Mouse (Mus musculus): ENCODE results near the gene 6330409D20Rik.
A peak's percentile ranks its signal among the peaks of the same experiment; 100 is the strongest.

Gene 6330409D20Rik

DNA sequence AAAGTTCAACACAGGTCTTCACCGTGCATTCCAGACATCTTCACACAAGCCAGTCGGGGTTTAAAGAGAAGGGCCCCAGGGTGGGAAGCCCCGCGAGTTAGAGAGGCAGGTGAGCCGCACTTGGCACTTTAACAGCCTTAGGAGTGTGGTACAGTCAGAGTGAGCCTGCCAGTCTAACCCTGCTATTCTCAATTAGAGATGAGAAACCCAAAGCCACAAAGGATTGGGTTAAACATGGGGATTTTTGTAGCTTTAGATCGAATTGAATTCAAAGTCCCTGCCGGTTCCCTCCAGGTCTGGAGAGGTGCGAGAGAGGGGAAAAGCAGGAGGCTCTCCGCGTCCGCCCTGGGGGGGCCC lies at the start of gene 6330409D20Rik:
Gene 6330409D20Rik (minus strand): TSS at position 101 of the 357 bp plus-strand sequence.
- no peak for DNase-seq (ENCODE audit: low spot score)

DNA sequence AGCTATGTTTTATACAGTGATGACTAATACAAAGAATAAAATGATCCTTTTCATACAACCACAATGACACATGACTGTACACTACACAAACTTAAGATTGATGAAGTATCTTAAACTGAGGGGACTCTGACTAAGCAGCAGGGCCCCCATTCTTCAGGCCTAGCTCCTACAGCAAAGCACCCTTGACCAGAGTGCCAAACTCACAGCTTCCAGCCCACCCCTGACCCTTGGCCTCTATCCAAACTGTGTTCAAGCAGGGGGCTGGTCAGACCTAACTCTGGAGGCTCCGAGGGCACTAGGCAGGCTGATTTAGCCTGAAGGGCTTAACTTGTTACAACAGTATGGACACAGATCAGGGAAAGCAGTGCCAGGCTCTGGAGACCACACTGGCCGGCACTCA lies 47.8 kb upstream of the 6330409D20Rik start:
- DNase-seq (ENCODE audit: low spot score), result no peak

DNA sequence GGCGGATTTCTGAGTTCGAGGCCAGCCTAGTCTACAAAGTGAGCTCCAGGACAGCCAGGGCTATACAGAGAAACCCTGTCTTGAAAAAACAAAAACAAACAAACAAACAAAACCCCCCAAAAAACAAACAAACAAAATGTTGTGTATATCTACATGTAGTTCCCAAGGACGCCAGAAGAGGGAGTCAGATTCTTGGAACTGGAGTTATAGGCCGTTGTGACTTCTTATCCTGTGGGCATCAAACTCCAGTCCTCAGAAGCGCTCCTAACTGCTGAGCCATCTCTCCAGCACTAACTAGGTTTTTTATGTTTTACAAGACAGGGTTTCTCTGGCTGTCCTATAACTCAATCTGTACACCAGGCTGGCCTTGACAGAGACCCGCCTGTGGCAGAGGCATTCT lies 46.4 kb upstream of the 6330409D20Rik start:
- DNase-seq (ENCODE audit: low spot score), result no peak

DNA sequence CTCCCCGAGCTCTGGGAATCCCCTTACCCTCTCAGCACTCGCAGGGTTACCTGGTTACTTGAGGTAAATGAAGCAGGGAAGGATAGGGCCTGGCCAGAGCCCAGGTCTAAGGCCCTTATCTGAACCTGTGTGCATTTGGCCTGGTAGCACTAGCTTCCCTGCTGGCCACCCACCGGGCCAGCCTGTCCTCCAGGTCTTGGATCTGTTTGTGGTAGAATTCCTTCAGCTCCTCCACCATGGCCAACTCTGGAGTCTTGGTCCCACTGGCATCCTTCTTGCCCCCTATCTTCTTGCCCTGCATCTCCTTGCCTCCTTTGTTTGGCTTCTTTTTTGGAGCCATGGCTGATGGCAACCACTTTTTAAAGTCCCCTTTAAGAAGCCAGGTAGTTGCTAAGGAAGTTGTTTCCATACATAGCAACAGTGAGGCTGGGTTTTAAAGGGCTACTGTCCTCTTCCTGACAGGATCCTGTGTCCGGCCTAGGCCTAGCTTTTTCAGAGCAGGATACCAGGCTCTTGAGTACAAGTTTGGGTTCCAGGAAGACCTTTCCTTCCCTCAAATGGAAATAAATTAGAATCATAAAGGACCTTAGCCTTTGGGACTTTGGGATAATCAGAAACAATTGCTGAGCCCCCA lies 43.3 kb upstream of the 6330409D20Rik start, which contains the start of gene Cfap157:
Gene Cfap157 (minus strand): TSS at position 381 of the 634 bp plus-strand sequence.
- no peak for DNase-seq (ENCODE audit: low spot score)

DNA sequence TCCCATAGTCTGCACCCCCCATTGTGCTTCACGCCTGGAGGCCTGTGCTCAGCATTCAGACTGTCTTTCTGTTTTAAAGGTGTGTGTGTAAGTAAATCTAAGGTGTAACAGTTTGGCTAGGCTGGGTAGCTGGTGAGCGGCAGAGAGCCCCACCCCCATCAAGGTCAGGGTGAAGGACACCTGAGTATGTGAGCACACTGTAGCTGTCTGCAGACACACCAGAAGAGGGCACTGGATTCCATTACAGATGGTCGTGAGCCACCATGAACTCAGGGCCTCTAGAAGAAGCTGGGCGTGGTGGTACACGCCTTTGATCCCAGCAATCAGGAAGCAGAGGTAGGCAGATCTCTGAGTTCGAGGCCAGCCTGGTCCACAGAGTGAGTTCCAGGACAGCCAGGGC lies 40.9 kb upstream of the 6330409D20Rik start:
- no peak for DNase-seq (ENCODE audit: low spot score)

DNA sequence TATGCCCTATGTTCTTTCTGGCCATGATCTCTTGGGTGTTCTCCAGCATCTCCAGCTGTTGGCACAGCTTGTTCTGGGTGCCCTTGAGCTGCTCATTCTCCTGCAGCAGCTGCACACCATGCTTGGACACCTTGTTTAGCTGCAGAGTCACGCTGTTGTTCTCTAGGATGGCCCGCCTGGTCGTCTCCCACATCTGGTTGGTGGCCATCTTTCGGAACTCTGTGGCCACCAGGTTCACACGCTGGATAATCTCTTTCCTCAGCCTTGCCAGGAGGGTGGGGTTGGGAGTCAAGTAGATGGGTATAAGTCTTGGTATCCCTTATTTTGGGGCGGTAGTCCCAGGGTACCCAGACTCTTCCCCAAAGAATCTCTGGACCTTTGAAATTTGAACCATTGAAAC lies 38.9 kb upstream of the 6330409D20Rik start:
- DNase-seq (ENCODE audit: low spot score), result no peak

DNA sequence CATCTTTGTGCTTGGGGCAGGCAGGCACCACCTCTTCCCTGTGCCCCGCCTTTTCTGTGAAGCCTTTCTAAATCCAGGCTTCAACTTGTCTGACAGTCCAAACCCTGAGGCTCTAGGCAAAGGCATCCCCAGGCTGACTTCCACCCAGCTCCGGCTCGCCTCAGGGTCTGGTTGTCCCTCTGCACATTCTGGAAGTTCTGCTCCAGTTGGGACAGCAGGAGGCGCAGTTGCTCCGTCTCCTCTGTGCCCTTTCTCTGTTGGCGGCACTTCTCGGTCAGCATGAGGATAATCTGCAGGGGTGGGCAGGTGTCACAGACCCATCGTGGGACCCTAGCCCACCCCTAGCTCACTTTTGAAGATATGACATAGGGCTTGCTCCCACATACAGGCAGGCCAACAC lies 38.3 kb upstream of the 6330409D20Rik start:
- DNase-seq (ENCODE audit: low spot score), result peak; percentile 54

DNA sequence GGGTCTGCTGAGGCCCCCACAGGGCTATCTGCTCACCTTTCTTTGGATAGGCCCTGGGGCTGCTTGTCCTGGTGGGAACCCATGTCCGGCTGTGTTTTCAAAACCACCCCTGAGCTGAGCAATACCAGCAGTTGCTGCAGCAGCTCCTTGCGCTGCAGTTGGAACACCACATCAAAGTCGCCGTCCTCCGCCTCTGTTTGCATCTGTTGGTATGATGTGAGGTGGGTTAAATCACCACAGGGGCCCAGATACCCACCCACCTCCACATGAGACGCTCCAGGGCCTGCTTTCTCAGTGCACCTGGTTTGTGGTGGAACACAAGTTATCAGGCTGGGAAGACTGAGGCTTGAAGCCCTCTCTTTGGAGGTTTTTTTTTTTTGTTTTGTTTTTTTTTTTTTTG lies 37.3 kb upstream of the 6330409D20Rik start:
- DNase-seq (ENCODE audit: low spot score), result no peak

DNA sequence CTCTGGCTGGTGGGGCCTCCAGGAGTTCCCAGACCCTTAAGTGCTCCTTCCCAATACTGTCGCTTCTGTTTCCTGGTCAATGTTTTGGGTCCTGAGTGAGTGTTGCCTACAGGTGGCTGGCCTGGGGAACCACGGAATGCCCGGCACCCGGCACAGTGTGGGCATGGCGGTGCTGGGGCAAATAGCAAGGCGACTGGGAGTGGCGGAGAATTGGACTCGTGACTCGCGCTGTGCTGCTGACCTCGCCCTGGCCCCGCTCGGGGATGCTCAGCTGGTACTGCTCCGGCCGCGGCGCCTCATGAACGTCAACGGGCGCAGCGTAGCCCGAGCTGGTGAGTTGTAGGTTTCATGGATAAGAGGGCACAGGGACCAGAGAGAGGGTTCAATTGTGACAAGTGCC lies 35.4 kb upstream of the 6330409D20Rik start:
- DNase-seq (ENCODE audit: low spot score), result no peak

DNA sequence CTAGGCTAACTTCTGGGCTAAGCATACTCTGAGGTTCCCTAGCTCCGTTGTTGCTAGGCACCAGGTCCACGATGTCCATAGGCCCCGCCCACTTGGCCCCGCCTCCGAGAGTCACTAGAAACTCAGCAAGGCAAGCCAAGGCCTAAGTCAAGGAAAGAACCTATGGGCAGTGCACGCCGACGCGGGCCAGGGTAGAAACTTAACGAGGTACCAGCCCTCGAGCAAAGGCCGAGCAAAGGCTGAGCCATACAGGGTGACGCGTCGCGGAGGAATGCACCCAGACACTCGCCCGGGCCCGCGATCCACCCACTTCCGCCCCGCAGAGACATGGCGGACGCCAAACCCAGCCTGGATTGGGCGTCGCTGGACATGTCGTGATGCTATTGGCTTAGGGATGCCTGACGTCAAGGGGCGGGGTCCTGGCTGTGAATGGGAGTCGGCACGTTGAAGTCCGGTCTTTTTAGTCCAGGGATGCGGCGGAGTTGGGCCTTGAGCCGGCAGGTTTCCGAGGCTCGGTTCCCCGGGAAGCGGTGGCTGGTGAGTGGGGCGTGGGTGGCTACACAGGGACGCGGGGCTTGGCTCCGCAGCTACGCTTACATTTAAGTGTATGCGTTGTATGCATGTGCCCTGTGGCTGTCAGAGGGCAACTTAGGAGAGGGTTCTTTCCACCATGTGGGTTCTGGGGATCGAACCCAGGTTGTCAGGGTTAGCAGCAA lies 34.7 kb upstream of the 6330409D20Rik start, which contains the start of the genes Ttc16 and Ptrh1:
Gene Ttc16 (minus strand): TSS at position 275 of the 716 bp plus-strand sequence.
Gene Ptrh1 (plus strand): TSS at position 428 of the 716 bp plus-strand sequence.
- peak; percentile 97 for DNase-seq (ENCODE audit: low spot score)

DNA sequence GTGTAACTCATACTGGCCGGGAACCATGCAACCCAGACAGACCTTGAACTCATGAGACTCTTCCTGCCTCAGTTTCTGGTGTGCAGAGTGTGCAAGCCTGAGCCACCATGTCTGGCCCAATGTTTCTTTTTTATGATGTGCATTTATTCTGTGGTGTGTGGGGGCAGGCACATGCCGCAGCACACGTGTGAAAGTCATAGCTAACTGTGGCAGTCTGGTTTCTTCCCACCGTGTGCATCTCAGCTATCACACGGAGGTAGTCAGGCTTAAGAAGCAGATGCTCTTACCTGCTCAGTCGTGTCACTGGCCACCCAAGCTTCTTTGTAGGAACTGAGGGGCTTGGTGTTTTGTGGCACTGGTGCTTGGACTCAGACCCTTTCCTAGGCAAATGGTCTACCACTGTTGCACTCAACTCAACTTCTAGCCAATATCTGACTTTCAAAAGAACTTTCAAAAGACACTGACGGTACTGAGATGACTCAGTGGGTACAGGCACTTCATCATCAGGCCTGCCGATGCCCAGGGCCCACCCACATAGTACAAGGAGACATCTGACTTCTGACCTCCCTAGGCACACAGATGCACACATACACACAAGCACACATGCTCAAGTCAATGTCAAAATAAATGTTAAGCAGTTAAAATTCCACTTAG lies 31.9 kb upstream of the 6330409D20Rik start:
- no peak for DNase-seq (ENCODE audit: low spot score)

DNA sequence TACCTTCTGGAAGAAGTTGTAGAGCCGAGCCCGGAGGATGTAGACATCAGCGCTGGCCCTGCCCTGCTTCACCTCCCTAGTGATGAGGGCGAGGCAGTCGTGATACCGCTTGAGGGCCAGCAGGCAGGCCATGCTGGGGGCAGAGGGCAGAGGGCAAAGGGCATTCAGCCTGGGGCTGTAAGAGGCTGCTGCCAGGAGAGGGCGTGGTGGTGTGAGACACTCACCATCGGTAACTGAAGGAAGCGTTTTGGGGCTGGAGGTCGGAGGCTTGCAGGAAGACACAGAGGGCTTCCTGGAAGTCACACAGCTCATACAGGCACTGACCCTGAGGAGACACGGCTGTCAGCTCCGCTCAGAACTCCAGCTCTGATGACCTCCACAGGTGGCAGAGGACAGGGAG lies 31.1 kb upstream of the 6330409D20Rik start:
- DNase-seq (ENCODE audit: low spot score), result no peak

DNA sequence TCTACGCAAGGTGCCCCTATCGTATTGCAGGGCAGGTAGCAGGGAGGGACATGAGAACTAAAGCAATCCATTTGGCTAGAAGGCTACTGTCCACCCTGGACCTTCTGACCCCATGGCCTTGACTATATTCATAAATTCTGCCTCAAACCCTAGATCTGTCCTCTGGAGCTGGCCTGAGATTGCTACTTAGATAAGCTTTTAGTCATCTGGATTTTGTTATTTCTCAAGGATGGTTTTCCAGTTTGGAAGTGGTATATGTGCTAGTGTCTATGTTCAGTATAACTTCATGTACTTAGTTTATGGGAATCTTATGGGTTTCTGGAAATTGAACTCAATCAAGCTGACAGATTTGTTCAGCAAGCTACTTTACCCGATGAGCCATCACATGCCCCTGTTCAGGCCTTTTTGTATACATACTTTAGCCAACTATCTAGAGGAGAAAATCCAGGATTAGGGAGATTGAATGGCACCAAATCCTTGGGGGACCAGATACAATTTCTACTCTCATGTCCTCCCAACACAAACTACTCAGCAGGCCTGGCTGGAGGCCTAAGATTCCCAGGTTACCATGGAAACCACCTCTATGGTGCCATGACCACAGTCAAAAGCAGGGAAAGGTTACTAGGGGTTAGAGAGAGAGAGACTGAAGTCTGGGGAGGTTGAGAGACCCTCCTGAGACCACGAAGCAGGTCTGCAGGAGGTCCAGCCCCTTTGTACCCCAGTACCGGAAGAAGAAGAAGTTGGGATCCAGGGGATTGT lies 28.7 kb upstream of the 6330409D20Rik start:
- no peak for DNase-seq (ENCODE audit: low spot score)

DNA sequence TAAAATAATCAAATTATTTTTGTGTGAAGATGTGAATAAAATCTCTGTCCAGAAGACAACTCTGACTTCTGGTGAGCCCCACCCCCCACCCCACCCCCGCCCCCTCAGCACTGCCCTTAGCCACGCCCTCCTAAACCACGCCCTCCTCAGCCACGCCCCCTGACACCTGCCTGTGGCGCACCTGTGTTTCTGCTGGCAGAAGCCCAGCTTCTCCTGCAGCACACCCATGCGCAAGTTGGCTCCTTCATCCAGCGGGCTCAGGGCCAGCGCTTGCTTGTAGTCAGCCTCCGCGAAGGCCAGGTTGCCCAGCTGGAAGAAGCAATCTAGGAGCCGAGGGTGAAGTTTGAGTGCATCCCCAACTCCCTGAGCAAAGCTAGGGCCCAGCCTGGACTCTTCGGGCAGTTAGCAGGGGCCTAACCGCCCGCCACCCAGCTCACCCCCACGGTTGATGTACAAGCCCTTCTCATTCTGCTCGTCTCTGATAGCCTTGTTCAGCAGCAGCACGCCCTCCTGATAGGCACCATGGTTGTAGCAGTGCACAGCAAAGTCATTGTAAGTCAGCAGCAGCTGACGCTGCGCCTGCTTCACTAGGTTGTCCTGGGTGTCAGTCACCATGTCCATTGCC lies 28.0 kb upstream of the 6330409D20Rik start:
- DNase-seq (ENCODE audit: low spot score), result no peak

DNA sequence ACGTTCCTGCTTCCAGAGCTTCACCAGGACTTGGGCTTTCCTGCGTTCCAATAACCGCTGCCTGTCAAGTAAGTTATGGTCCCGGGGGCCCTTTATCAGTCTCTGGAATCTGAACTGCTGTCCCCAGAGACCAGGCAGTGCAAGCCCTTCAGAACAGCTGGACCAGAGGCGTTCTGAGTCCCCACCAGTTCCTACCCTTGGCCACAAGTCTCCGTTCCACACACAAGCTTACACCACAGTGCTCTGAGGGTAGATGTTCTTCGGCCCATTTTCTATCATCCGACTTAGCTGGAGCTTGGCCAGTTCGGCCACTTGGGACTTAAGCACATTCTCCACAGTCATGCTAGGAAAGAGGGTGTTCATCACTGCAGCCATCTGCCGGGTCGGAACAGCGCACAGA lies 26.4 kb upstream of the 6330409D20Rik start:
- DNase-seq (ENCODE audit: low spot score), result no peak

DNA sequence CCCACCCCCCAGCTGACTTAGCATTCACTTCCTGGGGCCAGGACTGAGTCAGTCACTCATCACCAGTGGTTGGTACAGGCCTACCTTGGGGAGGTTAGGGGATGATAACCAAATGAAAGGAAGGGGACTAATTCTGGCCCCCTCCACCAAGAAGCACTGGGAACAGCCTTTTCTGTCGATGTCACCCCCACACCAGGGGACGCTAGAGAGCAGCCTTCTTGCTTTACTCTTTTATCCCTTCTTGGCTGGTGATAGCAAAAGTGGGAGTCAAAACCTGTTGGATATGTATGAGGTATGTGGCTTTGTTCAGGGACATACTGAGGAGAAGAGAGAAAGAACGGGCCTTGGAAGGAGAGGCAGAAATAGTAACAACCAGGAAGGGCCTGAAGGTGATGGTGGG lies 22.5 kb upstream of the 6330409D20Rik start:
- DNase-seq (ENCODE audit: low spot score), result no peak

DNA sequence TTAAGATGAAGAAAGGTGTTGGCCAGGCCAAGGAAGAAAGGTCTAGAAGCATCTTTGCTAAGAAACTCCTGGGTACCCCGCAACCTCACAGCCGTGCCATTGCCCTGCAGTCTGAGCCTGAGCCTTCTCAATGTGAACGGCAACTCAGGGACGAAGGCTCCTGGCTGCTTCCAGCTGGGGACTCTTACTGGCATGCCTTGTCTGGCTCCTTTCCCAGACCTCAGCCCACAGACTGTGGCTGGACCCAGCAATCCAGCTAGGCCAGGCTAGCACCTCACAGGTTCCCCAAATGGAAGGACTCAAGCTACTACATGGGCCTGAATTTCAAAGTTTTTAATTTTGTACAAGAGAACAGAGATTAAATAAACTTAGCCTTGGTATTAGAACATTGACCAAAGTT lies 21.0 kb upstream of the 6330409D20Rik start:
- no peak for DNase-seq (ENCODE audit: low spot score)

DNA sequence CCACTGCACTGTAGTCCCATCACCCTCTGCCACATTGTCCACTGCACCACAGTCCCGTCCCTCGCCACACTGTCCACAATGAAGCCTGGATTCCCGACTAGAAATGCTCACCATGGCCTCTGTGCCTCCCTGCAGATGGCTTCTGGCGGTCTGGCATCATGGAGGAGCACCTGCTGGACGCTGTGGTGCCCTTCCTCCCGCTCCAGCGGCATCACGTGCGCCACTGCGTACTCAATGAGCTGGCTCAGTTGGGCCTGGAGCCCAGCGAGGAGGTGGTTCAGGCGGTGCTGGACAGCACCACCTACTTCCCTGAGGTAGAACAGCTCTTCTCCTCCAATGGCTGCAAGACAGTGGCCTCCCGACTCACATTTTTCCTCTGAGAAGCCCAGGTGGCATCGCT lies 20.5 kb upstream of the 6330409D20Rik start:
- no peak for DNase-seq (ENCODE audit: low spot score)

DNA sequence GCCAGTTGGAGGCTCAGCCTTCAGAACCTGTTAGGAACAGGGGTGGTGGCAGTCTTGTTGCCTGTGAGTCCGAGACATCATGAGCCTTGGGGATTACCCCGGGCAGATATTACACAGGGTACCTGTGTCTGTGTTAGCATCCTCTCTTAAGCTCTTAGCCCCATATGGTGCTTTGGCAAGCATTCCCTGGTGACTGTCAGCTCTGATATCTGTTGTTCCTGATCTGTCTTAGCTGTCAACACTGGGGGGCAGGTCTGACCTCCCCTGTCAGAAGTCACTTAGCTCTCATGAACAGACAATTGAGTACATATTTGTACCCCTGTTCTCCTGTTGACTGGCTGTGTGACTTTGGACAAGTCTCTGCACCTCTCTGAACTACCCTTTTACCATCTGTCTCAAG lies 18.2 kb upstream of the 6330409D20Rik start:
- DNase-seq (ENCODE audit: low spot score), result no peak

DNA sequence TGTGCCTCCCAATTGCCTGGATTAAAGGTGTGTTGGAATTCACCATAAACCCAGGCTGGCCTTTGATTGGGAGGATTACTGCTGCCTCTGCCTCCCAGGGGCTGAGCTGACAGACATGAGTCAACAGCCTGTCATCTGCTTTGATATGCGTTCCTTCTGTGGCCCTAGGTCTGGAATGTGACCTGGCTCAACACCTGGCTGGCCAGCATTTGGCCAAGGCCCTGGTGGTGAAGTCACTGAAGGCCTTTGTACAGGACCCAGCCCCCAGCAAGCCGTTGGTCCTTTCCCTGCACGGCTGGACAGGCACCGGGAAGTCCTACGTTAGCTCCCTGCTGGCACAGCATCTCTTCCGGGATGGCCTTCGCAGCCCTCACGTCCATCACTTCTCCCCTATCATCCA lies 17.7 kb upstream of the 6330409D20Rik start:
- DNase-seq (ENCODE audit: low spot score), result no peak

DNA sequence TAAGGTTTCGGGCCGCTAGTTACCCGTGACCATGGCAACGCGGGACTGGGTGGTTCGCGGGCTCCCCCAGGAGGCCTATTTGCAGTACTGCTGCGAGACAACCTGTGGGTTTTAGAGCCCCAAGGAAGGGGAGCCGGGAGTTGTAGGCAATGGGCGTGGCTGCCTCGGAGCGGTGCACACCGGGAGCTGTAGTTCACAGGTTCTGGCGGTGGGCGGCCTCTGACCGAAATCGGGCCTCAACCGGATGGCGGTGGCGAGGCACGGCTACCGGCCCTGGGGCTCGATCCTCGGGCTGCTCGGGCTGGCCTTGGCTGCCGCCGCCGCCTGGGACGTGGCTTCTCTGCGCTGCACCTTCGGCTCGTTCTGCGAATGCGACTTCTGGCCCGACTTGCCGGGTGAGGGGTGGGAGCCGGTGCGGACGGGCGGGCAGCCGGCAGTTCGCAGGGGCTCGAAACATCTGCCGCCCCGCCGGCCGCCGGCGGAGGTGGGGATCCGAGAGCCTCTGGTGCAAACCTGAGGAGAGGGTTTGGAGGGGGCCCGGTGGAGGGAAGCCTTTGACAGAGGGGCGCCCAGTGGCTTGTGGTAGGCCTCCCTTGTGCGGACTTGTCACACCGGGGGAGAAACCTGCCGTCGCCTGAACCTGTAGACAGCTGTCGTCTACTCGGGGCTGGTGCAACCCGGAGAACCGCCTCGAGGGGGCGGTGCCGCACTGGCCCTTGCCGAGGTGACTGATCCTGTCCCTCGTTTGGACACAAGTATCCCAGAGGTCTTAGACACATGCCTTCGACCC lies 16.4 kb upstream of the 6330409D20Rik start, which contains the start of gene Tor2a:
Gene Tor2a (plus strand): TSS at position 179 of the 790 bp plus-strand sequence.
- DNase-seq (ENCODE audit: low spot score), result peak; percentile 95

Data from urinary bladder, postnatal 25 days (tissue).